Mouse (Mus musculus) spleen, postnatal 0 days (tissue): ENCODE results near the gene Emc7. TPM values are rescaled to one million over a fixed set of nuclear protein-coding genes. Genes with fewer than 3 reads are reported as not detected.

ENCODE experiments used
- polyA plus RNA-seq: library from polyadenylated mRNA; unstranded; fragments of >200 nt; fragmentation: Nextera tagmentation; extraction: Ambion mirVana; gene quantifications from 2 replicates; pipeline ENCODE4 v1.2.1, GENCODE M21; 2015

Gene Emc7
- polyA plus RNA-seq: 17.1 and 17.8 TPM in 2 replicates

GRCm38 (mm10) chr2:112454862-112455564 is at the start of gene Emc7:
TSS of gene Emc7 (plus strand) at chr2:112454997.

DNA sequence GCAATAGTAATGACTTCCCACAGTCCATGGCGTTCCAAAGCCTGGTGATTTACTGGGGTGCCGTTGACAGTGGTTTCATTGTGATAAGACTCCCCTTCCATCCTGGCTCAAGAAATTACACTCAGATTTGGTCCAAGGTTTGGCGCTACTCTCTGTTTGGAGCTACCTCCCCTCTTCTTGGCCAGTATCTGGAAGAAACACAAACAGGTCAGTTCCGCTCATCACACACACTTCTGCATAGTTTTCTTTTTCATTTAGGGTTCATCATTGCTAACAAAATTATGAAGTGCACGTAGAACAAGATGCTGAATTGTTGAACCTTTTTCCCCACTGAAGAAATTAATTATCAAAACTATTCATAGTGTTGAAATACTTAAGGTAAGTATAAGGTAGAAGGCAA is 25.9 kb downstream of the Emc7 start, which contains the start of gene Chrm5:
Chrm5 (minus strand) TSS at position 101 of the 400 bp plus-strand sequence.

DNA sequence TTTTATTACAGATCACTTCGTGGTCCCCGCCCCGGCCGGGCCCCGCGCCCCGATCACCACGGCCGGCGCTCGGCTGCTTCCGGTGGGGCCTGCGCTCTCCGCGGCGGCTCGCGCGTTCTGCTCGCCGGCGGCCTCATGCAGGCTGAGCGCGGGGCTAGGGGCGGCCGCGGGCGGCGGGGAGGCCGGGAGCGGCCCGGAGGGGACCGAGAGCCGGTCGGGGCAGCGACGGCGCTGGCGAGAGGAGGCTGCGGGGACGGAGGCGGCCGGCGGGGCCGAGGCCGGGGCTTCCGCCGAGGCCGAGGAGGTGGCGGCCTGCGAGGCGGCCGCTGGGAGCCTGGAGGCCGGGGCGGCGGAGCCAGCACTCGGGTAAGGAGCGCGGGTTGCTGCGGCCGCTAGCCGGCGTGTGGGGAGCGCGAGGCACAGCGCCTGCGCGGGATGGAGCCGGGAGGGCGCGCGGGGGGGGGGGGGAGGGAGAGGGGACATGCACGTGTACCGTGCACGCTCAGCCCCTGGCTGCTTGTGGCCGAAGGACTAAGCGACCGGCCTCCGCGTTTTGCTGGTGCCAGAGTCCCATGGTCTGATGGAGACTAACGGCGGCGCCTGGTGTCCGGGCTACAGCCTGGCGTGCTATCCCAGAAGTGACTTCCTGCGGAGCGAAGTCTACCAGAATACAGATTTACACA is 38.2 kb downstream of the Emc7 start, which contains the start of gene Aven:
Aven (plus strand) TSS at position 109 of the 683 bp plus-strand sequence.

Other genes with a start within 250 kb of the Emc7 start
- 5.5 and 8.4 TPM in 2 replicates for gene Lpcat4, start 215.5 kb upstream of the Emc7 start, polyA plus RNA-seq
- gene Nutm1, start 195.7 kb upstream of the Emc7 start, polyA plus RNA-seq: 0.04 TPM in 1 of 2 replicates, not detected in the other
- 190 and 201 TPM in 2 replicates for gene Nop10, start 193.1 kb upstream of the Emc7 start, polyA plus RNA-seq
- 10.8 and 14.1 TPM in 2 replicates for gene Slc12a6, start 189.2 kb upstream of the Emc7 start, polyA plus RNA-seq
- not detected in 2 replicates for gene Gm21985, start 188.7 kb upstream of the Emc7 start, polyA plus RNA-seq
- gene Emc4, start 87.0 kb upstream of the Emc7 start, polyA plus RNA-seq: 44.8 and 54.7 TPM in 2 replicates
- 18.3 and 19.0 TPM in 2 replicates for gene Katnbl1, start 75.8 kb upstream of the Emc7 start, polyA plus RNA-seq
- not detected in 2 replicates for gene Chrm5, start 25.8 kb downstream of the Emc7 start, polyA plus RNA-seq
- gene Aven, start 38.0 kb downstream of the Emc7 start, polyA plus RNA-seq: 4.6 and 6.2 TPM in 2 replicates